Mouse (Mus musculus): ENCODE data around the gene Csmd2. TPM values are rescaled to one million over a fixed set of nuclear protein-coding genes. Genes with fewer than 3 reads are reported as not detected.
"Not testable (repeated sequence)": the region's sequence is repeated elsewhere in the genome, so short reads cannot be mapped to it uniquely, and the experiment has no call there.

The Csmd2 gene
- polyA plus RNA-seq, 1 experiment, result 0.17 TPM

GRCm38 (mm10) chr4:128609276-128609924 is 621.7 kb downstream of the Csmd2 start:
- no peak for TF ChIP-seq CTCF (IDR thresholded peaks at IDR 0.05; ENCODE audit: low read depth, low read length)
- no peak for TF ChIP-seq POLR2A (IDR thresholded peaks at IDR 0.05; ENCODE audit: borderline replicate concordance, low read depth, low read length)
- Histone ChIP-seq H3K4me3 (ENCODE audit: insufficient read depth, low read length) (peak overlapping the region; percentile 97), H3K4me1 (ENCODE audit: control insufficient read depth, insufficient read depth, low read length) (peaks cover 7% of the 10 kb centered on the region), H3K27ac (ENCODE audit: insufficient read depth, low read depth, low read length) (no peak overlapping the region)

- no peak within 1 kb of the TSS for H3K27ac ChIP-seq (ENCODE audit: insufficient read depth, low read depth, low read length)
These were observed 622.3 kb downstream of the Csmd2 start, which contains the start of gene Zscan20 for GRCm38 (mm10) chr4:128609925-128610402. Gene Zscan20, minus strand, starts transcription at chr4:128610098.

GRCm38 (mm10) chr4:128610706-128611105 is 623.0 kb downstream of the Csmd2 start:
- Histone ChIP-seq H3K4me1 (ENCODE audit: control insufficient read depth, insufficient read depth, low read length) (peaks cover 7% of the 10 kb centered on the region), H3K4me3 (ENCODE audit: insufficient read depth, low read length) (no peak overlapping the region), H3K27ac (ENCODE audit: insufficient read depth, low read depth, low read length) (no peak overlapping the region)
- TF ChIP-seq POLR2A (IDR thresholded peaks at IDR 0.05; ENCODE audit: borderline replicate concordance, low read depth, low read length) (no peak), CTCF (IDR thresholded peaks at IDR 0.05; ENCODE audit: low read depth, low read length) (no peak)

More at GRCm38 (mm10) chr4:128609925-128610402, 622.3 kb downstream of the Csmd2 start, which contains the start of gene Zscan20:
- Histone ChIP-seq H3K4me3 (ENCODE audit: insufficient read depth, low read length) (peak within 1 kb of the TSS; percentile 97), H3K4me1 (ENCODE audit: control insufficient read depth, insufficient read depth, low read length) (peaks cover 7% of the 10 kb centered on the region)
- TF ChIP-seq POLR2A (IDR thresholded peaks at IDR 0.05; ENCODE audit: borderline replicate concordance, low read depth, low read length), result no peak; the same call in 1 of the 2 replicates
- TF ChIP-seq CTCF (IDR thresholded peaks at IDR 0.05; ENCODE audit: low read depth, low read length), result no peak

GRCm38 (mm10) chr4:128611726-128612125 is 624.1 kb downstream of the Csmd2 start:
- not testable (repeated sequence) for H3K27ac ChIP-seq (ENCODE audit: insufficient read depth, low read depth, low read length); H3K4me1 ChIP-seq (ENCODE audit: control insufficient read depth, insufficient read depth, low read length); H3K4me3 ChIP-seq (ENCODE audit: insufficient read depth, low read length)

GRCm38 (mm10) chr4:128613326-128613725 is 625.7 kb downstream of the Csmd2 start:
- TF ChIP-seq POLR2A (IDR thresholded peaks at IDR 0.05; ENCODE audit: borderline replicate concordance, low read depth, low read length) (no peak), CTCF (IDR thresholded peaks at IDR 0.05; ENCODE audit: low read depth, low read length) (no peak)
- Histone ChIP-seq H3K27ac (ENCODE audit: insufficient read depth, low read depth, low read length) (no peak overlapping the region), H3K4me1 (ENCODE audit: control insufficient read depth, insufficient read depth, low read length) (peaks cover 14% of the 10 kb centered on the region), H3K4me3 (ENCODE audit: insufficient read depth, low read length) (no peak overlapping the region)

GRCm38 (mm10) chr4:128615761-128616160 is 628.1 kb downstream of the Csmd2 start:
- Histone ChIP-seq H3K4me3 (ENCODE audit: insufficient read depth, low read length) (no peak overlapping the region), H3K4me1 (ENCODE audit: control insufficient read depth, insufficient read depth, low read length) (peaks cover 12% of the 10 kb centered on the region), H3K27ac (ENCODE audit: insufficient read depth, low read depth, low read length) (no peak overlapping the region)
- TF ChIP-seq CTCF (IDR thresholded peaks at IDR 0.05; ENCODE audit: low read depth, low read length), result no peak
- no peak for TF ChIP-seq POLR2A (IDR thresholded peaks at IDR 0.05; ENCODE audit: borderline replicate concordance, low read depth, low read length)

Other genes with a start within 250 kb of the Csmd2 start
- gene CK137956, start 16.9 kb upstream of the Csmd2 start, polyA plus RNA-seq (2012; ENCODE audit: insufficient read depth, insufficient read length, missing spikeins), result not detected in 2 replicates

Data from bone marrow macrophage, adult 2 months (primary cell).